Mouse (Mus musculus) colon, adult 2 months (tissue): ENCODE measurements around the gene Ep400. TPM values are rescaled to one million over a fixed set of nuclear protein-coding genes. Genes with fewer than 3 reads are reported as not detected.

Experiments used
- polyA plus RNA-seq: library from polyadenylated mRNA; depleted of rRNA; stranded (reverse); fragments of >200 nt; gene quantifications from 2 replicates; pipeline ENCODE4 v1.2.3, GENCODE M21; 2012; rRNA removed

Ep400 gene
- polyA plus RNA-seq, result 44.8 and 64.9 TPM in 2 replicates

GRCm38 (mm10) chr5:110770448-110771158 lies at the start of gene Ep400:
Gene Ep400, minus strand, starts transcription at chr5:110770717.

GRCm38 (mm10) chr5:110809667-110810325 lies 39.3 kb upstream of the Ep400 start, which contains the start of gene Ulk1:
Gene Ulk1, minus strand, starts transcription at chr5:110810097.

GRCm38 (mm10) chr5:110779998-110780760 lies 9.7 kb upstream of the Ep400 start, which contains the start of gene Pus1:
Gene Pus1, minus strand, starts transcription at chr5:110780659.

GRCm38 (mm10) chr5:110652719-110653648 lies 117.5 kb downstream of the Ep400 start, which contains the start of the genes Noc4l and Ddx51:
Gene Noc4l, minus strand, starts transcription at chr5:110653417.
Gene Ddx51, plus strand, starts transcription at chr5:110653451.

Other genes with a start within 250 kb of the Ep400 start
- gene Galnt9, start 226.4 kb downstream of the Ep400 start, polyA plus RNA-seq, result 0.35 TPM in 2 replicates
- gene Noc4l, start 117.3 kb downstream of the Ep400 start, polyA plus RNA-seq, result 47.8 and 56.4 TPM in 2 replicates
- gene Ddx51, start 117.3 kb downstream of the Ep400 start, polyA plus RNA-seq, result 9.7 and 12.4 TPM in 2 replicates
- gene Pus1, start 9.9 kb upstream of the Ep400 start, polyA plus RNA-seq, result 22.3 and 22.5 TPM in 2 replicates
- 41.9 and 43.3 TPM in 2 replicates for gene Ulk1, start 39.4 kb upstream of the Ep400 start, polyA plus RNA-seq
- 19.3 and 24.9 TPM in 2 replicates for gene Hscb, start 69.1 kb upstream of the Ep400 start, polyA plus RNA-seq
- gene Chek2, start 69.3 kb upstream of the Ep400 start, polyA plus RNA-seq, result 7.1 and 9.2 TPM in 2 replicates
- 3.1 and 4.3 TPM in 2 replicates for gene Ttc28, start 109.1 kb upstream of the Ep400 start, polyA plus RNA-seq